Mouse (Mus musculus) gastrocnemius, adult 8-10 months (tissue): ENCODE results near the gene Rab4a. TPM values are rescaled to one million over a fixed set of nuclear protein-coding genes. Genes with fewer than 3 reads are reported as not detected.

ENCODE experiments used
- DNase-seq, 2 experiments: peaks; one replicate each; pipeline ENCODE4 v3.0.0; 2022; ENCODE audit warnings: low spot score in 2 of 2
- total RNA-seq, 4 experiments: library from RNA; stranded (reverse); gene quantifications; 2 replicates each; pipeline ENCODE4 v1.2.4; 2022

Rab4a gene
- total RNA-seq, 4 experiments from 2014 or later: 13.3 to 17.1 (median 15.3) TPM

GRCm38 (mm10) chr8:123813173-123813891 is 7.5 kb downstream of the Rab4a start:
- DNase-seq: peak in 1 of 2 experiments; percentile 30

- no peak for DNase-seq
Measured at GRCm38 (mm10) chr8:123813892-123814266, 8.1 kb downstream of the Rab4a start.

- DNase-seq: no peak
Measured at GRCm38 (mm10) chr8:123815325-123815724, 9.5 kb downstream of the Rab4a start.

GRCm38 (mm10) chr8:123816939-123817338 is 11.2 kb downstream of the Rab4a start:
- DNase-seq: no peak

GRCm38 (mm10) chr8:123817747-123818146 is 12.0 kb downstream of the Rab4a start:
- DNase-seq: no peak

GRCm38 (mm10) chr8:123819683-123820610 is 14.2 kb downstream of the Rab4a start:
- DNase-seq: no peak

GRCm38 (mm10) chr8:123820780-123821179 is 15.0 kb downstream of the Rab4a start:
- no peak for DNase-seq

- no peak for DNase-seq
Measured at GRCm38 (mm10) chr8:123823111-123823510, 17.3 kb downstream of the Rab4a start.

- DNase-seq: no peak
Measured at GRCm38 (mm10) chr8:123823532-123824123, 17.8 kb downstream of the Rab4a start.

- no peak for DNase-seq
Measured at GRCm38 (mm10) chr8:123826001-123826400, 20.2 kb downstream of the Rab4a start.

- DNase-seq: no peak
Measured at GRCm38 (mm10) chr8:123826758-123827157, 21.0 kb downstream of the Rab4a start.

- DNase-seq: no peak
Measured at GRCm38 (mm10) chr8:123827523-123827922, 21.7 kb downstream of the Rab4a start.

- DNase-seq: peak; percentile 29 to 43
Measured at GRCm38 (mm10) chr8:123832757-123833156, 27.0 kb downstream of the Rab4a start.

GRCm38 (mm10) chr8:123835451-123835850 is 29.7 kb downstream of the Rab4a start:
- DNase-seq: no peak

- DNase-seq: no peak
Measured at GRCm38 (mm10) chr8:123836354-123836753, 30.6 kb downstream of the Rab4a start.

GRCm38 (mm10) chr8:123838496-123838895 is 32.7 kb downstream of the Rab4a start:
- DNase-seq: no peak

- DNase-seq: no peak
Measured at GRCm38 (mm10) chr8:123840578-123841345, 35.0 kb downstream of the Rab4a start.

- no peak for DNase-seq
Measured at GRCm38 (mm10) chr8:123842086-123842485, 36.3 kb downstream of the Rab4a start.

GRCm38 (mm10) chr8:123844341-123844740 is 38.6 kb downstream of the Rab4a start:
- DNase-seq: no peak

GRCm38 (mm10) chr8:123845114-123845513 is 39.3 kb downstream of the Rab4a start:
- no peak for DNase-seq

- no peak for DNase-seq
Measured at GRCm38 (mm10) chr8:123845991-123846390, 40.2 kb downstream of the Rab4a start.
